Mouse (Mus musculus) lung, postnatal 4 days (tissue): ENCODE measurements around the gene Prss46.
A peak's percentile ranks its signal among the peaks of the same experiment; 100 is the strongest.

Source experiments
- DNase-seq, 2 experiments: peaks; one replicate each; pipeline ENCODE4 v3.0.0; 2021

Gene Prss46

DNA sequence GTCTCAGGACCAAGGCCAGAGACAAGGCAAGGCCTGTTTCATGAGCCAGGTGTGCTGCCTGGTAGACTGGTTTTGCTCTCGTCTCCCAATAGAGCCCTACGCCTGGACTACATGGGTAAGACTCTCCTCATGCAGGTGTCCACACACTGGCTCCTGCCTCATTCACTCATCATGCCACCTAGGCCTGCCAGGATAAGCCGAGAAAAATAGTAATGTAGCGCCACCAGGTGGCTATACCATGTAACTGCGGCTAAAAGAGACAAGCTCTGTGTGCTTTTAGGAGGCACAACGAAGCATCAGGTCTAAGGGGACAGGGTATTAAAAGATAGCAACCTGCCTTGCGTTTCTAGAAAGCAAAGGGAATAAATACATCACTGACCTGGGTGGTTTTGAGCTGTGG is 26.7 kb downstream of the Prss46 start:
- peak in 1 of 2 experiments; percentile 72 for DNase-seq

DNA sequence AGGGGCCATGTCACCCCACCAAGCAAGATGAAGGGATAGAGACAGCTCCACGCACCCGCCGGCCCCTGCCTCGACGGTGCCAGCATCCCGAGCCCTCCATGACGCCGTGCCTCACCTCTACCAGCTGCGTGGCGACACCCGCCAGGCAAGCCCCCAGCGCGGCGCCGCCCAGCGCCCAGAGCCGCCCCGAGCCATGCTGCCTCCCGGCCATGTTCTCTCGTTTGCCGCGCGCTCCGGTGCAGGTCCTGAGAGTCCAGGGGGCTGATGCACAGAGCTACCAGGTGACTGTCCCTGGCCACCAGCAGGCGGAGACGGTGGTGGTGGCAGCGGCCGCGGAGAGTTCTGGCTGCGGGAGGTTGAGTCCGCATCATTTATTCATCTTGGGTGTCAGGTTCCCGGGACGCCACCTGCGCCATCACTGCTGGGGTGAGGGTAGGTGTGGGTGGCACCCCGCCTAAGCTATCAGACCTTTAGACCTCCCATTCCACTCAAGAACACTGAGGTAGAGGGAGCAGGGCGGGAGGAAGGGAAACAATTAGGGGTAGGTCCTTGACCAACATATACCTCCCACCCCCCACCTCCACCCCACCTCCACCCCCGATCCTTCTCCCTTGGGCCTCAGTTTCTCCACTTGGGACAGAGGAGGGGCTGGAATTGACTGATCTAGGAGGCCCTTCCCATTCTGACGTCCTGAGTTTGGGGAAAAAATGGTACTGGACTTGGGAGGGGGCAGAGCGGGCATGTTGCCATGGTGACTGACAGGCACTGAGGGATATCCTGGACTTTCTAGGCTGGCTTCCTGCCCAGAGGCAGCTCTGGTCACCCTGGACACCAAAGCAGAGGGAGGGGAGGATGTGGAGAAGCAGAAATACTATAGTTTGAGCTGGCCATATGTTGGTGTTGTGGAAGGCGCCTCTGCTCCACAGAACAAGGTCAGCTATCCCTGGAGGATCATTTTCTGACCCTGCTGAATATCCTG is 29.7 kb downstream of the Prss46 start:
- peak; percentile 60 to 73 for DNase-seq

DNA sequence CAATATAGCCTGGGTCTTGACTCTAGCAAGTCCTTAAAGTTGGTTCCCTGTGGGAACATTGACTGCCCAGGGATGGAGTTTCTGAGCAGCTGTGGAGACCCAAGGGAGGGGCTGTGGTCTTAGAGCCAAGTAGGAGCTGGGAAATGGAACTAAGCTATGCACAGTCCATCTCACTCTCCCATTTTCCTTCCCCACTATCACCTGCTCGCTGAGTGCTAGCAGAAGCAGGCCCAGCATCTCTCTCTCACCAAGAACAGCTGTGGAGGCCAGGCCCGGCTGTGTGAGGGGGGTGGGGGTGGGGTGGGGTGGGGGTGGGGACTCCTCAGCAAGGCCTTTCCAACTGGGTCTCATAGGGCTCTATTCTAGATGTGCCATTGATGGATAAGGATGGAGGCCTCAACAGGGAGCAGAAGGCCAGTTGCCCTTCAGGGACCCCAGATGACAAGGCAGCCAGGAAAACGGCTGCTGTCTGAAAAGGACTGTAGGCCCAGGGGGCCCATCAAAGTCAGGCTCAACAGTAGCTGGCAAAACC is 30.4 kb downstream of the Prss46 start:
- no peak for DNase-seq

DNA sequence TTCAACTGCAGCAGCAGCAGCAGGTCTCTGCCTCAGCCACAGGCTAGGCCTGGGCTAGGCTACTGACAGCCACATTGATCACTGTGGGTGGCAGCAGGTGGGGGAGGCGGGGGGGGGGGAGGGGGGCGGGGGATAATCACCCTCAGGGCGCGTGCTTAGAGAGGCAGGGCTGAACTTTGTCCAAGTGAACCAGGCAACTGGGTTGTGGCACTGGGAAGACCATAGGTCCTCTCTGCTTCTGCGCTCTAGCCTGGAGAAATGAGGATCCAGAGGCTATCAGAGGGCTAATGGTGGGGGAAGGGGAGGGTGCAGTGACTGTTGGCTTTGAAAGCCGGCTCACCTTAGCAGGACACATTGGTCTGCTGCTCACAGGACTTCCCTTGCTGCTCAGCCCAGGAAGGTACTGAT is 31.0 kb downstream of the Prss46 start:
- DNase-seq = no peak

DNA sequence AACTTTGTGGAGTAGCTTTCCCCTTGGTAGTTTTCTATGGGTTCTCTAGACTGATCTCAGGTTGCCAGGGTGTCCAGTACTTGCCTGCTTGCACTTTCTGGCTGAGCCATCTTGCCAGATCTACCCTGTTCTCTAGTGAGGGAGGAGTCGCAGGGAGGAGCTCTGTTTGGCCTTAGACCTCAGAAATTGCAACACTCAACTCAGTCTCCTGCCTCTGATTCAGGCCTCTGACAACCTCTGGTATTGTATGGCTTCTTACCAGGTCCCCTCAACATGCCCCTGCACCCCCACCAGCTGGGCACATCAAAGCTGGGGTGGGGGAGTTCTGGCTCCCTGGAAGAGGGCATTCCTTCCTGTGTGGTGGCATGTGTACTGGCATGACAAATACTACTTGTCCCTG is 33.0 kb downstream of the Prss46 start:
- no peak for DNase-seq

DNA sequence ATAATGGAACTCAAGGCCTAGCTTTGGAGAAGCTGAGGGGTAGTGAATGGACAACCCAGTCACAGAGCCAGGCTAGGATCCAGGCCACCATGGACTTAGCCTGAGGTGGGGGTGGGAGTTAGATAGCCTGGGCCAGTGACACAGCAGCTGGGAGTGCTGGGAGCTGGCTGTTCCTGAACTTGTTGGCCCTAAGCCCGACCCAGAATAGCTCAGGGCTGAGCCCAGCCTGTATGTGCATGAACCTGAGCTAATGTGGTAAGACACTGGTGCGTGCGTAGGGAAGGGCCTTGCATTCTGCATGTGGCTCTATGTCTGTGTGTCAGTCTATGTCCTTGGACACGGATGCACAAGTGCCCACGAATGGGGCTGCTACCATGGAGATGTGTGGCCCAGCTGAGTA is 33.6 kb downstream of the Prss46 start:
- DNase-seq = peak in 1 of 2 experiments; percentile 61

DNA sequence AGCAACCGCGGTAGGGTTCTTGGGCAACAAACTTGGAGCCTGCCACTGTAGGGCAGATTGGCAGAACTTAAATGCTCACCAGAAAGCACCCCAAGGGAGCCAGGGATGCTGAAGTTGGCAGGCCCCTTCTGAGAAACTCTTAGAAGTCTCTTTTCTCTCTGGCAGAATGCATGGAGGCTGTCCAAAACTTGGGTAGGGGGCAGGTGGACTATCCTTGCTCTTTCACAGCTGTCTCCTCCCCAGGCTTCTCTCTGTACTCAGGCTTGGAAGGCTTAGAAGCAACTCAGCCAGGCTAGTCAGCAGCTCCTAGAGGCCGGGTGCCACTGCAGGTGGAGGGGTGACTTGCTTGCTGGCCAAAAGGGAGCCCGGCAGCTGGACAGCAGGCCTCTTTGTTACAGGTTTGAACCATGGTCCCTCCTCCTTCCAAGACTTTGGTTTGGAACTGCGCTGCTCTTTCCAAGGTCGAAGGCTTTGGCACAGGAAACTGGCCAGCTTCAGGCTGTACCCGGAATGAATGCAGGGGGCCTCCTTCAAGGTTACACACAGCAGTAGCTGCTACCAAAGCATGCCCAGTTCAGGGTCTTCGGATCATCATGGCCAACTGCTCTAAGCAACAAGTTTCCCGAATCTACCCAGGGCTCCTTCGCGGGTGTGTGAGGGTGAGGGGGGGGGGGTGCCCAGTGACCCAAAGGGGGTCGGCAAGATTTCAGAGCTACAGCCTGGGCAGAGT is 35.0 kb downstream of the Prss46 start, which contains the start of gene Als2cl:
Gene Als2cl (plus strand): TSS at position 680 of the 730 bp plus-strand sequence.
- DNase-seq = no peak

DNA sequence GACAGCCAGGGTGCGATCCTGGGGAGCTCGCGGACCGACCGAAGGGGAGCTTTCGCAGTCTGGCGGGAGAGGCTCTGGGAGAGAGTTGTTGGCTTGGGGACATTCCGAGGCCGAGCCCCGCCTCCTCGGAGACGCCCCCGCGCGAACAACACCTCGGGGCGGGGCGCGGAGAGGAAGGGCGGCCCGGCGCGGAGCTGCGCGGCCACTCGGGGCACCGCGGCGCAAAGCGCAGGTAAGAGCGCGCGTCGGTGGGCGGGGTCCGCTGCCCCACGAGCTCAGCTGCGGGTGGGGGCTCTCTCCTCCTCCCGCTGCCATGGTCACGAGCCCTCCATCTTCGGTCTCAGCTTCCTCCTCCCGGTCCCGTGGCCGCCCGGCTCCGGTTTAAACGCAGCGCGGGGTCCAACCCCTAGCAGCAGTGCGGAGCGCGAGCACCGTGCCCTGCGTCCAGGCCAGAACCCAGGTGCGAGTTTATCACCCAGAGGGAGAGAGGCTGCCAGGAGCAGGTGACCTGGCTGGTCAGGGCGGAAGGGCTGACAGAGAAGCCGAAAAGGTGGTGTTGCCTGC is 35.8 kb downstream of the Prss46 start, which contains the start of gene Tmie:
Gene Tmie (minus strand): TSS at position 116 of the 564 bp plus-strand sequence.
- peak; percentile 87 to 93 for DNase-seq

DNA sequence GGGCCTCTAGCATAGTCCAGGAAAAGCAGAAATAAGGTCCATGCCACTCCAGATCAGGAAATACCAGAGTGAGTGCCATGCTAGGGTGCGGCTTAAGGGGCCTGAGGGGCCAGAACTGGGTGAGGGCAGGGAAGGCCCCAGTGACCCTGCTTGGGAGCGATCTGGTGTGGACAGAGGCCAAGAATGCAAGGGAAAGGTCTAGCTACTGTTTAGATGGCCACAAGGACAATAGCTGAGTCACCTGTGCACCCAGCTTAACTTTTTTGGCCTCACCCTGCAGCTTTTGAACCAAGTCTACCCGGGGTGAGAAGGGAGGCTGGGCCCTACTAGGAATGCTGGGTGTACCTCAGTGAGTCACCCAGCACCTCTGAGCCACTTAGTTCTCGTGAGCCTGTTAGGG is 36.5 kb downstream of the Prss46 start:
- peak; percentile 59 to 82 for DNase-seq

DNA sequence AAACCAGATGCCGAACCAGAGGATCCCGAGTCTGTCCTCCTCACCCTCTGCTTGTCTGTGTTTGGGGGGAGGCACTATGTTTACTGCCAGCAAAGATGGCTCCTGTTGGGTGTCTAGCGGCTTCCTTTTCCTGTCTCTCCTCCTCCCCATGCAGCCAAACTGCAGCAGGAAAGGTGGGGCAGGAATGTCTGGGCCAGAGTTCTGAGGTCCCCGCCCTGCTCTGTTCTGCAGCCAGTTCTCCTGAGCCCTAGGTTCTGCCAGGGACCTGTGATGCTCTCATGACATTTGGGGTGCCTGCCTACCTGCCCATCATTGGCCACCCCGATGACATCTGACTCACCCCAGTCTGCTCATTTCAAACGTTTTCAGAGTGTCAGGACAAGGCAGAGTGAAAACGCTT is 37.6 kb downstream of the Prss46 start:
- DNase-seq = peak; percentile 59 to 77

DNA sequence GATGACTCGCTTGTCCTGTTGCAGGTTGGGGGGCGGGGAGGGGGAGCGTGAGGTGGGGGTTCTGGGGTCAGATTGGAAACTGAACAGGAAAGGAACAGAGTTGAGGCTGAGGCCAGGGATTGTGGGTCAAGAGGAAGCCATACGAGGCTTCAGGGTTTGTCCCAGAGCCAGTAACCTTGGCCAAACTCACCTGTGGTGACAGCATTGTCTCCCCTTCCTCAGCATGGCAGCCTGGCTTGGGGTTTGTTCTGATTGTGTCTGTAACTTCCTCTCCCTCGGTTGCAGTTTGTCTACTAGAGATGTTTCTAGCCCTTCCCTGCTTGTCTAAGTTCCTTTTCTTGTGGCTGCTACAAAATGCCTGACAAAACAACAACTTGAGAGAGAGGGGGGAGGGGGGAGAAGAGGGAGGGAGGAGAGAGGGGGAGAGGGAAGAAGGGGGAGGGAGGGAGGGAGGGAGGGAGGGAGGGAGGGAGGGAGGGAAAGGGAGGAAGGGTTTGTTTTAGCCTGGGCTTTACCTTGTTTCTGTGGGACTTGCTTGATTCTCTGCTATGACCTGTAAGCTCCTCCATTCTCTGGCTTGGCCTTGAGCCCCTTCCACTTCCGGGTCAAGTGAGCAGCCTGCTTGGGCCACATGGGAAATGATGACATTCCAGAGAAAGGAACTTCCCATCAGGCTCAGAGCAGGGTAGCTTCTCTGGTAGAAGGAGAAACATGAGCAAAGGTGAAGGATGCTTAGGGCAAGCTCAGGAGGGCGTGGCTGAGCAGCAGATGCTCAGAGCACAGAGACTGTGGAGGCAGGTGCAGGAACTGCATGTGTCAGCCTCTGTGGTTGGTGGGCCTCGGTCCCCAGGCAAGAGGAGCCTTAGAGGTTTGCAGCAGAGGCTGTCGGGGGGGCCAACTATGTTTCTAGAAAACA is 43.3 kb downstream of the Prss46 start:
- DNase-seq = no peak

DNA sequence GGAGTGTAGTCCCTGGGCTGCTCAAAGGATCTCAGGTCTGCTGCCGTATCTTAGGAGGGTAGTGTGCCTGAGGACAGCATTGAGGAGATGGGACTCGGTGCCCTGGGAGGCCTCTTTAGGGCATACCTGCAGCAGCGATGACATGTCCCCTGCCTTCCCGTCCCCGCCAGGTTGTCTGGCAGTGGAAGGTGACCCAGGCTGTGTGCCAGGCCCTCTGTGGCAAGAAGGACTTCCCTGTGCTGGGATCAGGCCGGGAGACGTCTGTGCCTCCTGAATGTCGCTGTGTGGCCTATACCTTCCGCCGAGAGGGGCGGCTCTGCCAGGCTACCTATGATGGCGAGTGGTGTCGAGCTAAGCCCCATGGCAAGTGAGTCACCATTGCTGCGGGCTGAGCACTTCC is 44.6 kb downstream of the Prss46 start:
- peak in 1 of 2 experiments; percentile 24 for DNase-seq

DNA sequence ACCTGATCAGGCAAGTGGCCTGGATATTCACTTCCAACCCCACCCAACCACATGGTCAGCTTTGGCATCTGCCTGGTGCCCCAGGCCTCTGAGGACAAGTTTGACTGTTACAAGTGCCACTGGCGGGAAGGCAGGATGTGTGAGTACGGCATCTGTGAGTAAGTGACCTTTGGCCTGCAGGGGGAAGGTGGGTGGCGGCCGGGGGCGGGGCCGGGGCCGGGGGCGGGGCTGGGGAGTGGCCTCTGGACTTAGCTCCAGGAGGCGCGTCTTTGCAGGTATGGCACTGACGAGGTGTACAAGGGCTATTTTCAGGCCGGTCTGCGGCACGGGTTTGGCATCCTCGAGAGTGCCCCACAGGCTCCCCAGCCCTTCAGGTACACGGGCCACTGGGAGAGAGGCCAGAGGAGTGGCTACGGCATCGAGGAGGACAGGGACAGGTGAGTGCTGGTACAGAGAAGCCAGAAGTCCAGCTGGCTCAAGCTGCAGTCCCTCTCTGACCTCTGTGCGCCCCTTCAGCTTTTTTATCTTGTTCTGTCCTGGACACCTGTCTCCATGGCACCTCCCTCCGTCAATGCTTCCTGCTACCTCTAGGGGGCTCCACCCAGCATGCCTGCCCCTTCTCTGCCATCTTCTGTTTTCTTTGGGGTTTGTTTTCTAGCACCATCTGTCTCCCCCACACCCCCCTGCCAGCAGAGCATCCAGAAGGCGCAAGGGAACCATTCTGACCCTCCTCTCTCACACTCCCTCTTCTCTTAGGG is 45.9 kb downstream of the Prss46 start:
- DNase-seq = peak in 1 of 2 experiments; percentile 27

DNA sequence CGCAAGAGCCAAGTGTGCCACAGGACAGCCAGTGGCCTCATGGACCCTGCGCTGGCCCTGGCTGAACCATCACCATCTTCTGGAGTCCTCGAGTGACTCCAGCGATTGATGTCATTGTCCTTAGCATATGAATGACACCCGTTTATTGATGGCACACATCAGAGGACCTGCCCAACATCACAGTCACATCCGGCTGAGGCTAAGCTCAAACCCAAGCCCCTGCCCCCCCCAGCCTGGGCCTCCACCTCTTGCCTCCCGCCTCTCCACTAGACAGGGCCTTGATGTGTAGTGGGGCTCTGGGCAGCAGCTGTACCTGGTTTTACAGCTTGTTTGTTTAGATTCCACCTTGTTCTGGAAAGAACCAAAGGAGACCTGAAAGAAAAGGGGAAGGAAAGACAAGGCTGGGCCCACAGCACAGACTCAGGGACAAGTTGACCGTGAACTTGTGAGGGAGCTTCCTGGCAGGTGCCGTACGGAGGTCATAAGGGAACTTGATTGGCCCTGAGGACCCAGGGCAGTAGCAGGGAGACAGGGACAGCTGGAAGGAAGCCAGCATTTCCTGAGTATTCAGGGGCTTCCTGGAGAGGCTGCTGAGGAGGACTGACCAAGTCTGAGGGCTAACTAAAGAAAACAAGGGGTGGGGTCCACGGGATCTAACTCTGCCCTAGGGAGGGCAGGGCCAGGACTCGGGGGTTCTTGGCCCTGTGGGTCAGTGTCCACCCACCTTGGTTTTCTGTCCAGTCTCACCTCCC is 46.9 kb downstream of the Prss46 start:
- DNase-seq = no peak

DNA sequence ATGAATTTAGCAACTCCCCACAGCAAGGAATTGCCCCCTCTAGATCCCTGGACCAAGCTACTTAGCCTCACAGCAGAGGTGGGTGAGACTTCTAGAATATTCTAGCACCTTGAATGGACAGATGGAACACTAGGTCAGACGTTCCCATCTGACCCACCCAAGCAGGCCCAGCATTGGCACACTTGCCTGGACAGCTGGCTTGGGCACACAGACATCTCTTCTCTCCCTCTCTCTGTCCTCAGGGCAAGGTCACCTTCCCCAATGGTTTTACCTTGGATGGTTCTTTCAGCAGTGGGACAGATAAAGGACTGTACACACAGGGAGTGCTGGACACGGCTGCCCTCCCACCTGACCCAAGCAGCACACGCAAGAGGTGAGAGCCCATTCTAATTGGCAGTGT is 48.2 kb downstream of the Prss46 start:
- no peak for DNase-seq

DNA sequence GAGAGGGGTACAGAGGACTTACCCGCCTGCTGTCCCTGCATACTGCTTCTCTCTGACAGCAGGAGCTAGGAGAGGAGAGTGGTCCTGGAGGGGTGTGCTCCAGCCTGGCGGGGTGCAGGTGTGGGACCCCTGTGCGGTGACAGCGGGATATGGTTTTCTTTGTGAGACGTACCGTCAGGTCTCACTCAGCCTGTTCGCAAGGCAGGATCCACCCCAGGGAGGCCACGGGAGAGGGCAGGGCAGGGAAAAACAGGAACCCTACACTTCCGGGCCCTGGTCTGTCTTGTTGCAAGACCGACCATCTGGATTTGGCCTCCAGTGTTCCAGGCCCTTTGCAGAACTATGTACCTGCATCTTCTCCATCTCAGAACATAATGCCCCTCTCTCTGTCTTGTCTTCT is 49.1 kb downstream of the Prss46 start:
- DNase-seq = no peak

DNA sequence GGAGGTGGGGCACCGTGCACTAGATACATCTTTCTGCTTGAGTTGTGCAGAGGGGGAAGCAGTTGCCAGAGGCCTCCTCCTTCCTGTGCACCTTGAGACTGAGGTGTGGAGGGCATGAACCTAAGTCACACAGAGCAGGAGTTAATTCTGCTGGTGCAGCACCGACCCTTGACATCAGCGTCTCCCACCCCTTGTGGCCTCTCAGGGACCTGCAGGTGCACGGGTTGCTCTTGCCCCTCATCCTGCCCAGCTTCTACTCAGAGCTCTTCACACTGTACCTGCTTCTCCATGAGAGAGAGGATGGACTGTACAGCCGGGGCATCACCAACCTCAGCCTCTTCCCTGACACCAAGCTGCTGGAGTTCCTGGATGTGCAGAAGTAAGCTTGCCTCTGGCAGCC is 51.2 kb downstream of the Prss46 start:
- DNase-seq = no peak

DNA sequence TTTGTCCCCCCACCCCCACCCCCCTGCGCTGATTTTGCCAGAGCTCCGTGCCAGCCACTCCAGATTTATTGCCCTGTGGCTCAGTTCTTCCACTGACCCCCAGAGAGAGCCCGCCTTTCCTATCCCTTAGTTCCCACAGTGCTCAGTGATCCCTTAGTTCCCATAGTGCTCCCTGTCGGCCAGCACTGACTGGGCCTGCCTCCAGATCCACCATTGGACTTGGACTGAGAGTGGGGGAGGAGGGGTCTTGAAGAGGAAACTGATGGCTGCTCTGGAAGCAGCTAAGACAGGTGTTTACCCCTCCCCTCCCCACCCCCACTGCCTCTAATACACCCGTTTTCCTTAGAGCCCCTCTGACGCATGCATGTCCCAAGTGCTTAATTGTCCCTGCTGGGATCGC is 51.7 kb downstream of the Prss46 start:
- no peak for DNase-seq

DNA sequence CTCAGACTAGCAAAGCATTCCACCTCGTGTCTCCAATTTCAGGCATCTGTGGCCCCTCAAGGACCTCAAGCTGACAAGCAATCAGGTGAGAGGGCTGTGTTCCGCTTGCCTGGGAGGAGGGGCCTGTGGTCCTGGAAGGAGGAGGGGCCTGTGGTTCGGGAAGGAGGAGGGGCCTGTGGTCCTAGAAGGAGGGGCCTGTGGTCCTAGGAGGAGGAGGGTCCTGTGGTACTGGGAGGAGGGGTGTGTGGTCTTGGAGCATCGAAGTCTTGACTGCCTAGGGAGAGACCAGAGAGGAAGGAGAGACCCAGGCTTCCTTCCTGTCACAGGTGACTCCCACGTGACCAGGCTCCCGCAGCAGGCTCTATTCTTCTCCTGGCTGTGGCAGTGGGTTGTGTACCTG is 52.3 kb downstream of the Prss46 start:
- DNase-seq = peak in 1 of 2 experiments; percentile 36

DNA sequence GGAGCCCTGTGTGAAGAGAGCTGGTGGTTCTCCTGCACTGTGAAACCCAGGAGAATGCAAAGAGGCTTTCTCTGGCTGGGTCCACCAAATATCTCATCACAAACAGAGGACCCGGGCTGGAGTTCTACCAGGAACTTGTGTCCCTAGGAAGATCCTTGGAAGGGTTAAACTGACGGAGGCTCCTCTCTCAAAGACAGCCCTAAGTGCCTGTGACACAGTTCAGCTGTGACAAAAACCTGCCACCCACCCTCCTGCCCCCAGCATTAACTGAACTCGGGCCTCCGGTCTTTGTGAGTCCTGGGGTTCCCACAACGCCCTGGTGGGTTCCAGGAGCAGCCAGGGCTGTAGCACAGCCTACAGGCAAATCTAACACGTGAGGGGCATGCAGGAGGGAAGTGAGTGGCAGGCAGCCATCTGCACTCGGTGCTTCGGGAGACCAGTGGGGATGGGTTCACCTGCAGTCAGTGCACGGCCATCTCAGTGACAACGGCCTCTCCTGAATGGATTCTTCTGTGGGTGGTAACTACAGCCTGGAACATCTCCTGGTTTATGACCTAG is 55.2 kb downstream of the Prss46 start:
- peak in 1 of 2 experiments; percentile 23 for DNase-seq
